Mouse (Mus musculus): ENCODE data around the gene Cdk5. TPM values are rescaled to one million over a fixed set of nuclear protein-coding genes. Genes with fewer than 3 reads are reported as not detected.
A peak's percentile ranks its signal among the peaks of the same experiment; 100 is the strongest.

Cdk5 gene
- total RNA-seq (2014; rRNA removed) (9.5 and 10.0 TPM in 2 replicates), polyA plus RNA-seq (2012; rRNA removed) (34.6 and 38.4 TPM in 2 replicates)

DNA sequence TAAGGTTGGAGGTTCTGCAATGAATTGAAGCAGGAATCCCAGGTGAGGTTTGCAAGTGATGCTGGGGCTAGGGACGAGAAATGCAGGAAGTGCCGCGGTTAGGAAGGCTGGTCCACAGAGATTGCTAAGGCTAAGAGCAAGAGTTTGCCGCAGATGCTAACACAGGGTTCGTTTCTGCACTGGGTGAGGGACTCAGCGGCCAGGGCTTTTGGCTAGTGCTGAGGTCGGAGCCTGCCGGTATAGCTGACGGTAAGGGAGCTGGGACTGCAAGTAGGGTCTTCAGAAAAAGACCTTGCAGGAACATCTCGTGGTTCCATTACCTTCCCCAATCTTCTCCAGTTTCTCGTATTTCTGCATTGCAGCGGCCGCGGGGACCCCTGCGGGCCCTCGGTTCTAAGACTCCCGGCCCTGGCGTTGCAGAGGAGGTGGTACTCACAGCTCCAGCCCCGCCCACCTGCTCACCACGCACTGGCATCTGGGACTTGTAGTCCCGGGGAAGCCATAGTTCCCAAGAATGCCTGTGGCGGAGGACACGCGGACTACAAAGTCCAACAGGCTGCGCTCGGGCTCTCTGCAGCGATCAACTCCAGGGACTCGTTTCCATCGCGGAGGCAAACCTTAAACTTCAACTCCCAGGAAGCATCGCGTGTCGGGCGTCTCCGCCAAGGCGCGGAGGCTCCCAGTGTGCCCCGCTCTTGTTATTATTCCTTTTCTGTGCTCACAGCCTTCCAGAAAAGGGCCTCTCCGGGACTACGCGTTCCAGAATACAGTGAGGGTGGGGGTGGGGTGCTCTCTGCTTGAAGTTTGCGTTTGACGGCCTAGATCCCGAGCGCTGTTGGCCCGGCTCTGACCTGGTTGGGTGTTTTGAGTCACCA lies at the start of gene Cdk5, which contains the start of gene Slc4a2:
Gene Cdk5, minus strand, starts transcription at position 402 of the 875 bp plus-strand sequence.
Gene Slc4a2, plus strand, starts transcription at position 709 of the 875 bp plus-strand sequence.
- WGBS = under 1% methylated on average over 46 of the region's 46 CpGs
- TF ChIP-seq POLR2A (IDR thresholded peaks at IDR 0.05; ENCODE audit: extremely low read depth, insufficient read depth, low read length) = peak; percentile 59; the same call in 1 of the 2 replicates
- TF ChIP-seq CTCF (IDR thresholded peaks at IDR 0.05; ENCODE audit: low read depth, low read length) = no peak
- peak within 1 kb of the TSS; percentile 95 for H3K9ac ChIP-seq (ENCODE audit: low read depth, low read length)

GRCm38 (mm10) chr5:24470600-24470999 lies 47.3 kb upstream of the Cdk5 start:
- Histone ChIP-seq H3K27me3 (ENCODE audit: control insufficient read depth, insufficient read depth, low read length) (no peaks in the 10 kb centered on the region), H3K27ac (replicated peaks; ENCODE audit: insufficient read depth, low read depth, low read length) (no peak overlapping the region), H3K4me3 (ENCODE audit: insufficient read depth, low read depth, low read length) (no peak overlapping the region), H3K36me3 (ENCODE audit: control insufficient read depth, insufficient read depth, low read length) (no peaks in the 10 kb centered on the region), H3K4me1 (ENCODE audit: control insufficient read depth, insufficient read depth, low read length) (no peaks in the 10 kb centered on the region), H3K79me2 (ENCODE audit: control insufficient read depth, insufficient read depth, low read length) (peaks cover 44% of the 10 kb centered on the region), H3K9ac (ENCODE audit: low read depth, low read length) (no peak overlapping the region)
- 9% methylated on average over 5 of the region's 5 CpGs for WGBS
- no peak for TF ChIP-seq POLR2A (IDR thresholded peaks at IDR 0.05; ENCODE audit: extremely low read depth, insufficient read depth, low read length)
- TF ChIP-seq CTCF (IDR thresholded peaks at IDR 0.05; ENCODE audit: low read depth, low read length) = peak; percentile 98
- peak; percentile 54 for DNase-seq (ENCODE audit: extremely low read depth, low read depth, low spot score)

More for the DNA sequence above, at the start of gene Cdk5, which contains the start of gene Slc4a2:
- Histone ChIP-seq H3K79me2 (ENCODE audit: control insufficient read depth, insufficient read depth, low read length) (peaks cover 5% of the 10 kb centered on the region; the same call in 1 of the 2 replicates), H3K4me1 (ENCODE audit: control insufficient read depth, insufficient read depth, low read length) (peaks cover 12% of the 10 kb centered on the region), H3K36me3 (ENCODE audit: control insufficient read depth, insufficient read depth, low read length) (no peaks in the 10 kb centered on the region), H3K4me3 (ENCODE audit: insufficient read depth, low read depth, low read length) (peak within 1 kb of the TSS; percentile 76), H3K27me3 (ENCODE audit: control insufficient read depth, insufficient read depth, low read length) (no peaks in the 10 kb centered on the region), H3K27ac (replicated peaks; ENCODE audit: insufficient read depth, low read depth, low read length) (peak within 1 kb of the TSS; percentile 87)
- DNase-seq (ENCODE audit: extremely low read depth, low read depth, low spot score) = peak; percentile 99

DNA sequence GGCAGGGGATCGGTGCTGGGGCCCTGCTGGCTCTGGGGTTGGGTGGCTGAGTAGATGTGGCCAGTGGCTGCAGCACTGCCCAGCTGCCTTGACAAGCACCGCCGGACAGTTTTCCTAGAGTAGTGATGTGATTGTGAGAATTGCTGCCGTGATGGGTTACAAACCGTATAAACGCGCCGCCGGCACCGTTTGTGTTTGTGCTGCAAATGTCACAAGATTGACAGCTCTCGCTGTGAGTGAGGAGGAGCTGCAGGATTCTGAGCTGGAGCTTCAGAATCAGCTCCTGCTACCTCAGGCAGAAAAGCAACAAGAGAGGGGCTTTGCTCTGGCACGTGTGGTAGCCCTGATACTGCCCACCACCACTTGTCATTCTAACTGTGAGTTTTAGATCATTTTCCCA lies 43.4 kb upstream of the Cdk5 start:
- no peak overlapping the region for H3K27ac ChIP-seq (replicated peaks; ENCODE audit: insufficient read depth, low read depth, low read length)
- H3K36me3 ChIP-seq (ENCODE audit: control insufficient read depth, insufficient read depth, low read length) = no peaks in the 10 kb centered on the region
- H3K79me2 ChIP-seq (ENCODE audit: control insufficient read depth, insufficient read depth, low read length) = peaks cover 44% of the 10 kb centered on the region
- WGBS = 72% methylated on average over 12 of the region's 12 CpGs
- no peaks in the 10 kb centered on the region for H3K27me3 ChIP-seq (ENCODE audit: control insufficient read depth, insufficient read depth, low read length)
- no peaks in the 10 kb centered on the region for H3K4me1 ChIP-seq (ENCODE audit: control insufficient read depth, insufficient read depth, low read length)
- no peak overlapping the region for H3K4me3 ChIP-seq (ENCODE audit: insufficient read depth, low read depth, low read length)
- DNase-seq (ENCODE audit: extremely low read depth, low read depth, low spot score) = no peak
- no peak overlapping the region for H3K9ac ChIP-seq (ENCODE audit: low read depth, low read length)
- TF ChIP-seq CTCF (IDR thresholded peaks at IDR 0.05; ENCODE audit: low read depth, low read length) (no peak), POLR2A (IDR thresholded peaks at IDR 0.05; ENCODE audit: extremely low read depth, insufficient read depth, low read length) (no peak)

- no peak for DNase-seq (ENCODE audit: extremely low read depth, low read depth, low spot score)
- peaks cover 16% of the 10 kb centered on the region for H3K4me1 ChIP-seq (ENCODE audit: control insufficient read depth, insufficient read depth, low read length)
- H3K36me3 ChIP-seq (ENCODE audit: control insufficient read depth, insufficient read depth, low read length) = no peaks in the 10 kb centered on the region
- H3K27me3 ChIP-seq (ENCODE audit: control insufficient read depth, insufficient read depth, low read length) = no peaks in the 10 kb centered on the region
- H3K9ac ChIP-seq (ENCODE audit: low read depth, low read length) = no peak overlapping the region
- WGBS = 77% methylated on average over 7 of the region's 7 CpGs
- H3K27ac ChIP-seq (replicated peaks; ENCODE audit: insufficient read depth, low read depth, low read length) = no peak overlapping the region
- no peak overlapping the region for H3K4me3 ChIP-seq (ENCODE audit: insufficient read depth, low read depth, low read length)
- no peak for TF ChIP-seq CTCF (IDR thresholded peaks at IDR 0.05; ENCODE audit: low read depth, low read length)
- TF ChIP-seq POLR2A (IDR thresholded peaks at IDR 0.05; ENCODE audit: extremely low read depth, insufficient read depth, low read length) = no peak
- H3K79me2 ChIP-seq (ENCODE audit: control insufficient read depth, insufficient read depth, low read length) = peaks cover 43% of the 10 kb centered on the region
Observed at GRCm38 (mm10) chr5:24455613-24456012, 32.3 kb upstream of the Cdk5 start.

GRCm38 (mm10) chr5:24455076-24455475 lies 31.7 kb upstream of the Cdk5 start:
- 90% methylated on average over 3 of the region's 3 CpGs for WGBS
- DNase-seq (ENCODE audit: extremely low read depth, low read depth, low spot score) = no peak
- peaks cover 40% of the 10 kb centered on the region for H3K79me2 ChIP-seq (ENCODE audit: control insufficient read depth, insufficient read depth, low read length)
- no peak overlapping the region for H3K4me3 ChIP-seq (ENCODE audit: insufficient read depth, low read depth, low read length)
- peaks cover 16% of the 10 kb centered on the region for H3K4me1 ChIP-seq (ENCODE audit: control insufficient read depth, insufficient read depth, low read length)
- no peaks in the 10 kb centered on the region for H3K36me3 ChIP-seq (ENCODE audit: control insufficient read depth, insufficient read depth, low read length)
- TF ChIP-seq POLR2A (IDR thresholded peaks at IDR 0.05; ENCODE audit: extremely low read depth, insufficient read depth, low read length) (no peak), CTCF (IDR thresholded peaks at IDR 0.05; ENCODE audit: low read depth, low read length) (no peak)
- H3K27me3 ChIP-seq (ENCODE audit: control insufficient read depth, insufficient read depth, low read length) = no peaks in the 10 kb centered on the region
- H3K9ac ChIP-seq (ENCODE audit: low read depth, low read length) = no peak overlapping the region
- H3K27ac ChIP-seq (replicated peaks; ENCODE audit: insufficient read depth, low read depth, low read length) = no peak overlapping the region

- Histone ChIP-seq H3K4me3 (ENCODE audit: insufficient read depth, low read depth, low read length) (no peak overlapping the region), H3K27me3 (ENCODE audit: control insufficient read depth, insufficient read depth, low read length) (no peaks in the 10 kb centered on the region), H3K36me3 (ENCODE audit: control insufficient read depth, insufficient read depth, low read length) (no peaks in the 10 kb centered on the region), H3K4me1 (ENCODE audit: control insufficient read depth, insufficient read depth, low read length) (peaks cover 12% of the 10 kb centered on the region), H3K79me2 (ENCODE audit: control insufficient read depth, insufficient read depth, low read length) (peaks cover 36% of the 10 kb centered on the region), H3K9ac (ENCODE audit: low read depth, low read length) (no peak overlapping the region), H3K27ac (replicated peaks; ENCODE audit: insufficient read depth, low read depth, low read length) (no peak overlapping the region)
- no peak for DNase-seq (ENCODE audit: extremely low read depth, low read depth, low spot score)
- TF ChIP-seq POLR2A (IDR thresholded peaks at IDR 0.05; ENCODE audit: extremely low read depth, insufficient read depth, low read length) (no peak), CTCF (IDR thresholded peaks at IDR 0.05; ENCODE audit: low read depth, low read length) (no peak)
- 54% methylated on average over 2 of the region's 2 CpGs for WGBS
Observed at GRCm38 (mm10) chr5:24453985-24454303, 30.6 kb upstream of the Cdk5 start.

All from liver, adult 2 months (tissue).